Mouse (Mus musculus): ENCODE data around the gene Zfp655. TPM values are rescaled to one million over a fixed set of nuclear protein-coding genes. Genes with fewer than 3 reads are reported as not detected.
"Not testable (repeated sequence)": the region's sequence is repeated elsewhere in the genome, so short reads cannot be mapped to it uniquely, and the experiment has no call there.

Zfp655 gene
- total RNA-seq, 2 experiments from 2014 or later: 25.0 to 25.2 TPM

GRCm38 (mm10) chr5:145219981-145220380 is 11.5 kb upstream of the Zfp655 start:
- no peak for DNase-seq (ENCODE audit: low spot score in 2 of 2)

GRCm38 (mm10) chr5:145222840-145223239 is 8.7 kb upstream of the Zfp655 start:
- no peak for DNase-seq (ENCODE audit: low spot score in 2 of 2)

- no peak for DNase-seq (ENCODE audit: low spot score in 2 of 2)
Measured at GRCm38 (mm10) chr5:145223395-145223794, 8.1 kb upstream of the Zfp655 start.

- no peak for DNase-seq (ENCODE audit: low spot score in 2 of 2)
Measured at GRCm38 (mm10) chr5:145226453-145226852, 5.1 kb upstream of the Zfp655 start.

GRCm38 (mm10) chr5:145229283-145229682 is 2.2 kb upstream of the Zfp655 start:
- not testable (repeated sequence) for DNase-seq (ENCODE audit: low spot score in 2 of 2)

- DNase-seq (ENCODE audit: low spot score in 2 of 2): no peak
Measured at GRCm38 (mm10) chr5:145230641-145231040, 874 bp upstream of the Zfp655 start.

GRCm38 (mm10) chr5:145231893-145232411 is 437 bp downstream of the Zfp655 start:
- DNase-seq (ENCODE audit: low spot score in 2 of 2): peak in 1 of 2 experiments; percentile 12

- DNase-seq (ENCODE audit: low spot score in 2 of 2): no peak
Measured at GRCm38 (mm10) chr5:145234636-145235035, 3.1 kb downstream of the Zfp655 start.

GRCm38 (mm10) chr5:145249520-145249919 is 18.0 kb downstream of the Zfp655 start:
- DNase-seq (ENCODE audit: low spot score in 2 of 2): no peak

GRCm38 (mm10) chr5:145273568-145273967 is 42.1 kb downstream of the Zfp655 start:
- DNase-seq (ENCODE audit: low spot score in 2 of 2): not testable (repeated sequence)

- no peak for DNase-seq (ENCODE audit: low spot score in 2 of 2)
Measured at GRCm38 (mm10) chr5:145279948-145280347, 48.4 kb downstream of the Zfp655 start.

- DNase-seq (ENCODE audit: low spot score in 2 of 2): peak; percentile 86 to 92
Measured at GRCm38 (mm10) chr5:145280371-145281143, 49.0 kb downstream of the Zfp655 start, which contains the start of gene Zscan25. Gene Zscan25 (plus strand): TSS chr5:145280500.

GRCm38 (mm10) chr5:145288382-145288781 is 56.9 kb downstream of the Zfp655 start:
- DNase-seq (ENCODE audit: low spot score in 2 of 2): no peak

- no peak for DNase-seq (ENCODE audit: low spot score in 2 of 2)
Measured at GRCm38 (mm10) chr5:145290697-145291096, 59.2 kb downstream of the Zfp655 start.

- DNase-seq (ENCODE audit: low spot score in 2 of 2): no peak
Measured at GRCm38 (mm10) chr5:145292398-145292797, 60.9 kb downstream of the Zfp655 start.

Other genes starting within 250 kb of the Zfp655 start
- gene Gm4871, start 199.0 kb upstream of the Zfp655 start, total RNA-seq (2021): not detected
- gene 1700018F24Rik, start 188.7 kb upstream of the Zfp655 start, total RNA-seq (2021): not detected
- gene Arpc1a, start 147.9 kb upstream of the Zfp655 start, total RNA-seq (2021): 100 to 1,000 TPM; 226 to 230 TPM
- gene Kpna7, start 147.7 kb upstream of the Zfp655 start, total RNA-seq (2021): not detected
- gene Arpc1b, start 117.5 kb upstream of the Zfp655 start, total RNA-seq (2021): 10 to 100 TPM; 41.3 to 48.7 TPM
- gene Pdap1, start 91.5 kb upstream of the Zfp655 start, total RNA-seq (2021): 100 to 1,000 TPM in 1 of 2 experiments, 10 to 100 TPM in 1; 99.5 to 114 TPM
- gene Bud31, start 91.4 kb upstream of the Zfp655 start, total RNA-seq (2021): 10 to 100 TPM; 78.1 to 85.5 TPM
- gene Ptcd1, start 64.6 kb upstream of the Zfp655 start, total RNA-seq (2021): 10 to 100 TPM; 14.1 to 15.2 TPM
- gene Cpsf4, start 64.5 kb upstream of the Zfp655 start, total RNA-seq (2021): 10 to 100 TPM; 27.6 to 28.4 TPM
- gene Atp5j2, start 39.7 kb upstream of the Zfp655 start, total RNA-seq (2021): 100 to 1,000 TPM; 292 to 295 TPM
- 1 to 10 TPM; 9.0 to 9.8 TPM for gene Zkscan14, start 29.8 kb upstream of the Zfp655 start, total RNA-seq (2021)
- gene Zkscan5, start 27.2 kb upstream of the Zfp655 start, total RNA-seq (2021): 10 to 100 TPM; 11.9 to 12.7 TPM
- gene Zscan25, start 48.8 kb downstream of the Zfp655 start, total RNA-seq (2021): 10 to 100 TPM; 14.8 to 19.6 TPM
- gene Cyp3a57, start 113.6 kb downstream of the Zfp655 start, total RNA-seq (2021): not detected
- gene Cyp3a16, start 238.0 kb downstream of the Zfp655 start, total RNA-seq (2021): not detected